Mouse (Mus musculus) embryonic facial prominence, embryonic 11.5 days (tissue): Measurements from ENCODE around the gene E2f6. TPM values are rescaled to one million over a fixed set of nuclear protein-coding genes. Genes with fewer than 3 reads are reported as not detected.

ENCODE experiments used
- ATAC-seq: fragments of 200-750 bp; cut with Nextera tagmentation; replicated peaks from 2 replicates; pipeline ENCODE4 v1.8.0; 2017; ENCODE audit warnings: low read depth; ENCODE audit not compliant: insufficient number of reproducible peaks, low FRiP score, low TSS enrichment
- DNase-seq: peaks from one replicate; pipeline ENCODE4 v3.0.0-alpha.2; 2015; ENCODE audit warnings: low spot score
- H3K27ac ChIP-seq: fragments of 300-500 bp; sonication (generic); replicated peaks from 2 replicates; pipeline ENCODE4 v1.5.1; 2014; ENCODE audit warnings: mild to moderate bottlenecking, low read depth, low read length, control low read depth
- H3K27me3 ChIP-seq: fragments of 300-500 bp; sonication (generic); 2 replicates; pipeline ENCODE4 v1.6.1; 2014; ENCODE audit warnings: mild to moderate bottlenecking, low read length, moderate library complexity, mixed read lengths; ENCODE audit not compliant: control insufficient read depth, insufficient read depth
- H3K36me3 ChIP-seq: fragments of 300-500 bp; sonication (generic); replicated peaks from 2 replicates; pipeline ENCODE4 v1.6.1; 2014; ENCODE audit warnings: low read depth, mild to moderate bottlenecking, low read length, moderate library complexity, mixed read lengths; ENCODE audit not compliant: control insufficient read depth, insufficient read depth
- H3K4me1 ChIP-seq: fragments of 300-500 bp; sonication (generic); 2 replicates; pipeline ENCODE4 v1.6.1; 2014; ENCODE audit warnings: low read length, mixed read lengths; ENCODE audit not compliant: control insufficient read depth, insufficient read depth
- H3K4me2 ChIP-seq: fragments of 300-500 bp; sonication (generic); 2 replicates; pipeline ENCODE4 v1.6.1; 2014; ENCODE audit warnings: low read depth, mild to moderate bottlenecking, control low read depth, low read length, moderate library complexity
- H3K4me3 ChIP-seq: fragments of 300-500 bp; sonication (generic); 2 replicates; pipeline ENCODE4 v1.5.1; 2014; ENCODE audit warnings: low read depth, low read length, control low read depth
- H3K9ac ChIP-seq: fragments of 300-500 bp; sonication (generic); replicated peaks from 2 replicates; pipeline ENCODE4 v1.6.1; 2014; ENCODE audit warnings: mild to moderate bottlenecking, control low read depth, low read length
- H3K9me3 ChIP-seq: fragments of 300-500 bp; sonication (generic); replicated peaks from 2 replicates; pipeline ENCODE4 v1.6.1; 2016; ENCODE audit warnings: mild to moderate bottlenecking, low read length, inconsistent platforms, mixed read lengths; ENCODE audit not compliant: control insufficient read depth
- WGBS: fragments of 180-500 bp; shearing (Covaris S2); extraction: QIAGEN DNeasy Blood & Tissue Kit; methylation state at CpG from one replicate; pipeline ENCODE4 v1.1.7; 2014; 5-methylcytosine and 5-hydroxymethylcytosine counted together
- microRNA-seq: library from miRNA; unstranded; fragments of <30 nt; microRNA quantifications from one replicate; pipeline ENCODE4, GENCODE M21; 2016; ENCODE audit warnings: borderline number of aligned reads
- polyA plus RNA-seq: library from polyadenylated mRNA; unstranded; fragments of >200 nt; fragmentation: Nextera tagmentation; extraction: Ambion mirVana; gene quantifications from 2 replicates; pipeline ENCODE4 v1.2.1, GENCODE M21; 2014

The E2f6 gene
- polyA plus RNA-seq, 1 experiment from 2014 or later: 87.6 TPM

DNA sequence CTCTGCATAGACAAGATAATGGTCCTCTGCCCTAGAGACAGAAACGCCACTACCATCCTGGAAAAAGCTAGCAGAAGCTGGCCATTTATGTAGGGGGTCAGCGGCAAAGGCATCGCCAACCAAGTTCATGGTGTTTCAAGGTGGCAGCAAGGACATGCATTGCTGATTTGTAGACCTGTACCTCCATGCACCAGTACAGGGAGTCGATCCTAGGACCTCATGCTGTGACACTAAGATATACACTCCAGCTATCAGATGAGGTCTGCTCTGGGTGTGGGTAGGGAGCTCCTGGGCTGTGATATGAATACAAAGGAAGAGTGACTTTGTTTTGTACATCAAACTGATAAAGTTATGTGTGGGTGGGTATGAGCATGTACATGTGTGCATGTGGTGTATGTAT is 69.3 kb downstream of the E2f6 start:
- Histone ChIP-seq H3K9me3 (no peaks in the 10 kb centered on the region), H3K4me2 (no peak overlapping the region), H3K27me3 (no peaks in the 10 kb centered on the region), H3K4me3 (no peak overlapping the region), H3K9ac (no peak overlapping the region), H3K4me1 (no peaks in the 10 kb centered on the region), H3K27ac (no peak overlapping the region), H3K36me3 (no peaks in the 10 kb centered on the region)
- ATAC-seq (no peak), DNase-seq (no peak)
- 90% methylated on average over 4 of the region's 4 CpGs for WGBS

DNA sequence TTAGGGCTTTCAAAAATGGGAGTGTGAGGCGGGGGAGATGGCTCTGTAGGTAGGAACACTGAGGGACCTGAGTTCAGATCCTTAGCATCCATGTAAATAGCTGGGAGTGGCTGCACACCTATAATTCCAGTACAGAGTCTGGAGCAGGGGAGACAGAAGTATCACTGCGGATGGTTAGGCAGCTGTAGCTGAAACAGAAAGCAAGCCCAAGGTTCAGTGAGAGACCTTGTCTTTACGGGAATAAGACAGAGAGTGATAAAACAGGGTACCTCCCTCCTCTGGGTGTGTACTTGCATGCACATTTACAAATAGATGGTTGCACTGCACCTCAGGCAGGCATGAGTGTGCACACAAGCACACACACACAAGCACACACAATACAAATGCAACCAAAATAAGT is 71.7 kb downstream of the E2f6 start:
- Histone ChIP-seq H3K27me3 (no peaks in the 10 kb centered on the region), H3K27ac (no peak overlapping the region), H3K4me1 (no peaks in the 10 kb centered on the region), H3K9me3 (no peaks in the 10 kb centered on the region), H3K4me3 (no peak overlapping the region), H3K9ac (no peak overlapping the region), H3K4me2 (no peak overlapping the region), H3K36me3 (no peaks in the 10 kb centered on the region)
- WGBS: 92% methylated on average over 3 of the region's 3 CpGs
- ATAC-seq (no peak), DNase-seq (no peak)

DNA sequence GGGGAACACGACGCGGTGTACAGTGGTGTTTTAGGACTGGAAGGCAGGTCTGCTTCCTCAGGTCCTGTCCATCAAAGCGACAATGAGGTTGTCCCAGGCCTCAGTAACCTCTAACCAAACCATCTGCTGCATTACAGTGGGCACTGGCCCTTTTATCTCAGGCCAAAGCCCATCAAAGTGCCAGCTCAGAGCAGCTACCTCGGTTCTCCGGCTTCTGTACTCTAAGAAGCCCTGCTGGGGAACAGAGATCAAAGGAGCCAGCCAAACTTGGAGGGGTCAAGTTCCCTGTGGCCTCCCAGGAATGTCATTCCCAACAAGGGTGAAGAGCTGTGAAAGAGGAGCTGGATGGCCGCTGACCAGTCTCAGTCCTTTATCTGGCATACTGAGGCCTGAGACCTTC is 72.3 kb downstream of the E2f6 start:
- ATAC-seq: no peak
- Histone ChIP-seq H3K4me2 (no peak overlapping the region), H3K36me3 (no peaks in the 10 kb centered on the region), H3K4me3 (no peak overlapping the region), H3K4me1 (no peaks in the 10 kb centered on the region), H3K27ac (no peak overlapping the region), H3K9me3 (no peaks in the 10 kb centered on the region), H3K27me3 (no peaks in the 10 kb centered on the region), H3K9ac (no peak overlapping the region)
- DNase-seq: no peak
- 63% methylated on average over 7 of the region's 7 CpGs for WGBS

DNA sequence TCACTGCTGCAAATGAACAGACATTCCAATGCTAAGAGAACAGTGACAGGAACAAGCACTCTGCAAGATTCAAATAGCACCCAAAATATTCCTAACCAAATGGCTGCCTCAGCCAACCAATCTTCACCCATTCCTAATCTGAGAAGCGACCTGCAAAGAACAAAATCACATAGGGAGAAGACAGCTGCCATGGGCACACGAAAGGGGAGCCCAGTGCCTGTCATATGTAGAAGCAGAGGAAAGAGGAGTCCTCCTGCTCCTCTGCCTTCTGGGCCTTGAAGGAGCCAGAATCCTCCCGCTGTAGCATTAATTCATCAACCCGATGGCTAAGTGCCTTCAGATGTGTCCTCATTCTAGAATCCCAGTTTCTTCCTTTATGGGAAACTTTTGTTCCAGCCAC is 73.8 kb downstream of the E2f6 start:
- 87% methylated on average over 4 of the region's 4 CpGs for WGBS

DNA sequence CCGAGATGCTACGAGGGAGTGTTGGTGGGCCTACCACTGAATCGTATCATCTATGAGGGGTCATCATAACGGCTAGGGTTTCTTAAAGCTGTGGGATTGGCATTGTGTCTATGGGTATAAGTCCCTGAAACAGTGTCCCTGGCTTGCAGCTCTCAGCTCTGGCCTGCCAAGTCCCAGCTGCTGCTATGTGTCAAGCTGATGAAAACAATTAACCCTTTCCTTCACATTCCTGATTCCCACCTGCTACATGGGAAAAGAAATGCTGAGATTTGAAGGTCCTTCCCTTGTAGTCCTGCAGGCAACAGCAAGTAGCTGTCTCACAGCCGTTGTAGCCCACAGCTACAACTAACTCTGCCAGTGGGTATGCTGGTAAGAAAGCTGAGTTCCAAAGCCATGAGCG is 75.6 kb downstream of the E2f6 start:
- H3K27ac ChIP-seq: no peak overlapping the region
- WGBS: 90% methylated on average over 6 of the region's 6 CpGs
- no peak overlapping the region for H3K9ac ChIP-seq
- H3K4me3 ChIP-seq: no peak overlapping the region
- ATAC-seq (no peak), DNase-seq (no peak)
- H3K4me1 ChIP-seq: no peaks in the 10 kb centered on the region
- no peaks in the 10 kb centered on the region for H3K9me3 ChIP-seq
- no peak overlapping the region for H3K4me2 ChIP-seq
- H3K27me3 ChIP-seq: no peaks in the 10 kb centered on the region
- H3K36me3 ChIP-seq: no peaks in the 10 kb centered on the region

More for the DNA sequence above, 73.8 kb downstream of the E2f6 start:
- Histone ChIP-seq H3K4me3 (no peak overlapping the region), H3K27ac (no peak overlapping the region), H3K4me1 (no peaks in the 10 kb centered on the region), H3K4me2 (no peak overlapping the region), H3K9ac (no peak overlapping the region), H3K27me3 (no peaks in the 10 kb centered on the region), H3K9me3 (no peaks in the 10 kb centered on the region), H3K36me3 (no peaks in the 10 kb centered on the region)
- DNase-seq (no peak), ATAC-seq (no peak)

Small RNA genes lying within 50 kb of the gene (microRNA-seq; reads per million reads assigned to microRNA genes)
- gene Gm44305: not detected

Other genes starting within 250 kb of the E2f6 start
- gene Lpin1, start 200.0 kb upstream of the E2f6 start, polyA plus RNA-seq: 6.9 and 7.8 TPM in 2 replicates
- not detected in 2 replicates for gene Ntsr2, start 157.6 kb upstream of the E2f6 start, polyA plus RNA-seq
- 5.0 and 7.8 TPM in 2 replicates for gene Greb1, start 10.1 kb upstream of the E2f6 start, polyA plus RNA-seq
- gene Rock2, start 83.9 kb downstream of the E2f6 start, polyA plus RNA-seq: 13.6 TPM in 2 replicates
- gene Pqlc3, start 189.4 kb downstream of the E2f6 start, polyA plus RNA-seq: 3.8 and 4.9 TPM in 2 replicates
- gene 2410004P03Rik, start 200.8 kb downstream of the E2f6 start, polyA plus RNA-seq: 0.29 and 1.3 TPM in 2 replicates